ENCODE assay signal across 8 mouse cellular contexts in genomic region chr2:154569071-154569748, GRCm38 (mm10). TPM values are rescaled to one million over a fixed set of nuclear protein-coding genes. Genes with fewer than 3 reads are reported as not detected.
A peak's percentile ranks its signal among the peaks of the same experiment; 100 is the strongest.
DNase-seq lines count a peak whose midpoint lies in the region; ATAC-seq lines count a peak whose summit lies in the region.

No protein-coding gene starts in this region.

- peaks cover 11% of the 10 kb centered on the region for H3K4me1 ChIP-seq in embryonic facial prominence, embryonic 11.5 days (ENCODE audit: control insufficient read depth, insufficient read depth, low read length)
- peaks cover 25% of the 10 kb centered on the region for H3K4me1 ChIP-seq in heart, embryonic 16.5 days (ENCODE audit: control insufficient read depth, insufficient read depth, low read length)

- peak overlapping the region; percentile 89 for H3K9ac ChIP-seq in embryonic facial prominence, embryonic 11.5 days (replicated peaks; ENCODE audit: low read length)
- peak overlapping the region; percentile 79 for H3K9ac ChIP-seq in heart, embryonic 16.5 days (ENCODE audit: low read length)

- WGBS in embryonic facial prominence, embryonic 11.5 days: under 1% methylated on average over 67 of the region's 70 CpGs
- 1% methylated on average over 70 of the region's 70 CpGs for WGBS in heart, embryonic 16.5 days
- under 1% methylated on average over 63 of the region's 70 CpGs for WGBS in macrophage (ENCODE audit: missing documents)

- peak overlapping the region; percentile 87 for H3K27ac ChIP-seq in embryonic facial prominence, embryonic 11.5 days (replicated peaks; ENCODE audit: low read depth, low read length)
- H3K27ac ChIP-seq in heart, embryonic 16.5 days (ENCODE audit: low read length): peak overlapping the region; percentile 70
- H3K27ac ChIP-seq in macrophage: peak overlapping the region; percentile 79

- H3K27me3 ChIP-seq in embryonic facial prominence, embryonic 11.5 days (ENCODE audit: control insufficient read depth, insufficient read depth, low read length): no peaks in the 10 kb centered on the region
- no peaks in the 10 kb centered on the region for H3K27me3 ChIP-seq in heart, embryonic 16.5 days (ENCODE audit: control insufficient read depth, insufficient read depth, low read length)

- H3K36me3 ChIP-seq in embryonic facial prominence, embryonic 11.5 days (replicated peaks; ENCODE audit: control insufficient read depth, insufficient read depth, low read depth, low read length): no peaks in the 10 kb centered on the region
- no peaks in the 10 kb centered on the region for H3K36me3 ChIP-seq in heart, embryonic 16.5 days (ENCODE audit: control insufficient read depth, insufficient read depth)
- no peaks in the 10 kb centered on the region for H3K36me3 ChIP-seq in macrophage (ENCODE audit: inconsistent target)

- peak; percentile 74 for ATAC-seq in embryonic facial prominence, embryonic 11.5 days (replicated peaks; ENCODE audit: insufficient number of reproducible peaks, low FRiP score, low TSS enrichment, low read depth)
- ATAC-seq in heart, embryonic 16.5 days (replicated peaks; ENCODE audit: extremely low read depth, insufficient read depth, low FRiP score): peak; percentile 80

- H3K9me3 ChIP-seq in embryonic facial prominence, embryonic 11.5 days (replicated peaks; ENCODE audit: control insufficient read depth, low read length): no peaks in the 10 kb centered on the region
- H3K9me3 ChIP-seq in heart, embryonic 16.5 days (replicated peaks; ENCODE audit: control insufficient read depth, low read length): no peaks in the 10 kb centered on the region

- DNase-seq in B cell, adult 2 months: peak; percentile 63 to 72
- peak; percentile 85 for DNase-seq in Muller cell, postnatal 12 days (ENCODE audit: inconsistent ontology term)
- DNase-seq in embryonic facial prominence, embryonic 11.5 days (ENCODE audit: low spot score): peak; percentile 76
- peak; percentile 79 to 87 for DNase-seq in kidney, postnatal 4 days
- peak; percentile 45 for DNase-seq in skeletal muscle tissue, adult 2 months (ENCODE audit: low read depth, low spot score)
- no peak for DNase-seq in ovary, postnatal 10 days (ENCODE audit: low spot score)

- H3K4me2 ChIP-seq in embryonic facial prominence, embryonic 11.5 days (ENCODE audit: low read depth, low read length): peak overlapping the region; percentile 83
- peak overlapping the region; percentile 81 for H3K4me2 ChIP-seq in heart, embryonic 16.5 days (ENCODE audit: low read depth, low read length)

- peaks cover 41% of the 10 kb centered on the region for H3K79me2 ChIP-seq in macrophage (ENCODE audit: inconsistent target)

- peak overlapping the region; percentile 86 for H3K4me3 ChIP-seq in embryonic facial prominence, embryonic 11.5 days (ENCODE audit: low read depth, low read length)
- peak overlapping the region; percentile 77 for H3K4me3 ChIP-seq in heart, embryonic 16.5 days (ENCODE audit: low read length)
- H3K4me3 ChIP-seq in macrophage (ENCODE audit: inconsistent target): peak overlapping the region; percentile 82

RNA-seq across cellular contexts. Expression of gene E2f1, which starts 0.5 kb away (rescaled TPM):
- 7.2 and 8.6 TPM in 2 replicates for polyA plus RNA-seq in embryonic facial prominence, embryonic 11.5 days (2014; fragmentation: Nextera tagmentation; extraction: Ambion mirVana)
- polyA plus RNA-seq in heart, embryonic 16.5 days (2015; fragmentation: Nextera tagmentation; extraction: Ambion mirVana): 18.9 and 22.1 TPM in 2 replicates
- total RNA-seq in macrophage (2018; cell fraction: chromatin; rRNA removed): 10 to 100 TPM in 11 of 26 experiments, 1 to 10 TPM in 15; 2.9 to 21.4 (median 8.8) TPM
- total RNA-seq in macrophage (2018; cell fraction: cytosol; rRNA removed): 10 to 100 TPM; 12.7 to 23.2 (median 19.4) TPM
- 10 to 100 TPM in 23 of 26 experiments, 1 to 10 TPM in 3; 5.1 to 41.6 (median 15.9) TPM for total RNA-seq in macrophage (2018; cell fraction: nucleus; rRNA removed)
- 14.1 to 33.2 TPM (median 21.6 TPM) in 3 replicates for polyA plus RNA-seq in macrophage (2018)

RNA-seq across cellular contexts. Expression of gene Necab3, which starts 10.5 kb away (rescaled TPM):
- 1.7 and 2.2 TPM in 2 replicates for polyA plus RNA-seq in embryonic facial prominence, embryonic 11.5 days (2014; fragmentation: Nextera tagmentation; extraction: Ambion mirVana)
- polyA plus RNA-seq in heart, embryonic 16.5 days (2015; fragmentation: Nextera tagmentation; extraction: Ambion mirVana): 1.7 and 2.8 TPM in 2 replicates
- total RNA-seq in macrophage (2018; cell fraction: chromatin; rRNA removed): 10 to 100 TPM in 6 of 26 experiments, 1 to 10 TPM in 20; 1.1 to 13.8 (median 7.3) TPM
- under 1 TPM in 22 of 26 experiments, not detected in 4; 0.05 to 0.62 (median 0.19) TPM for total RNA-seq in macrophage (2018; cell fraction: cytosol; rRNA removed)
- total RNA-seq in macrophage (2018; cell fraction: nucleus; rRNA removed): 10 to 100 TPM in 1 of 26 experiments, 1 to 10 TPM in 22, under 1 TPM in 2, not detected in 1; 0.48 to 10.9 (median 2.3) TPM
- polyA plus RNA-seq in macrophage (2018): 0.10 to 0.91 TPM in 2 of 3 replicates, not detected in the other

RNA-seq across cellular contexts. Expression of gene Actl10, which starts 17.6 kb away (rescaled TPM):
- polyA plus RNA-seq in embryonic facial prominence, embryonic 11.5 days (2014; fragmentation: Nextera tagmentation; extraction: Ambion mirVana): not detected in 2 replicates
- polyA plus RNA-seq in heart, embryonic 16.5 days (2015; fragmentation: Nextera tagmentation; extraction: Ambion mirVana): 0.16 and 0.19 TPM in 2 replicates
- total RNA-seq in macrophage (2018; cell fraction: chromatin; rRNA removed): 1 to 10 TPM in 8 of 26 experiments, under 1 TPM in 4, not detected in 14; 0.53 to 2.0 (median 1.1) TPM
- under 1 TPM in 2 of 26 experiments, not detected in 24; 0.09 to 0.10 TPM for total RNA-seq in macrophage (2018; cell fraction: cytosol; rRNA removed)
- total RNA-seq in macrophage (2018; cell fraction: nucleus; rRNA removed): 1 to 10 TPM in 1 of 26 experiments, under 1 TPM in 7, not detected in 18; 0.31 to 1.2 (median 0.71) TPM
- polyA plus RNA-seq in macrophage (2018): not detected in 3 replicates

RNA-seq across cellular contexts. Expression of gene 1700003F12Rik, which starts 22.3 kb away (rescaled TPM):
- polyA plus RNA-seq in embryonic facial prominence, embryonic 11.5 days (2014; fragmentation: Nextera tagmentation; extraction: Ambion mirVana): 0.96 and 1.5 TPM in 2 replicates
- polyA plus RNA-seq in heart, embryonic 16.5 days (2015; fragmentation: Nextera tagmentation; extraction: Ambion mirVana): 0.67 and 0.71 TPM in 2 replicates
- 1 to 10 TPM in 13 of 26 experiments, not detected in 13; 1.5 to 4.6 (median 2.1) TPM for total RNA-seq in macrophage (2018; cell fraction: chromatin; rRNA removed)
- total RNA-seq in macrophage (2018; cell fraction: cytosol; rRNA removed): 10 to 100 TPM in 10 of 26 experiments, 1 to 10 TPM in 16; 2.1 to 14.7 (median 7.7) TPM
- 1 to 10 TPM in 19 of 26 experiments, not detected in 7; 1.4 to 7.0 (median 2.4) TPM for total RNA-seq in macrophage (2018; cell fraction: nucleus; rRNA removed)
- polyA plus RNA-seq in macrophage (2018): 1.3 to 7.5 TPM (median 3.9 TPM) in 3 replicates

RNA-seq across cellular contexts. Expression of gene Pxmp4, which starts 34.3 kb away (rescaled TPM):
- polyA plus RNA-seq in embryonic facial prominence, embryonic 11.5 days (2014; fragmentation: Nextera tagmentation; extraction: Ambion mirVana): 13.6 and 15.8 TPM in 2 replicates
- 28.2 and 29.5 TPM in 2 replicates for polyA plus RNA-seq in heart, embryonic 16.5 days (2015; fragmentation: Nextera tagmentation; extraction: Ambion mirVana)
- total RNA-seq in macrophage (2018; cell fraction: chromatin; rRNA removed): 10 to 100 TPM in 2 of 26 experiments, 1 to 10 TPM in 18, under 1 TPM in 4, not detected in 2; 0.25 to 13.3 (median 2.5) TPM
- 10 to 100 TPM in 11 of 26 experiments, 1 to 10 TPM in 15; 5.3 to 15.6 (median 9.6) TPM for total RNA-seq in macrophage (2018; cell fraction: cytosol; rRNA removed)
- 10 to 100 TPM in 1 of 26 experiments, 1 to 10 TPM in 24, under 1 TPM in 1; 0.79 to 10.3 (median 3.3) TPM for total RNA-seq in macrophage (2018; cell fraction: nucleus; rRNA removed)
- 9.5 to 12.3 TPM (median 11.9 TPM) in 3 replicates for polyA plus RNA-seq in macrophage (2018)
